Mouse (Mus musculus) stomach, embryonic 15.5 days (tissue): Measurements from ENCODE around the gene Tbx20. TPM values are rescaled to one million over a fixed set of nuclear protein-coding genes. Genes with fewer than 3 reads are reported as not detected.
A peak's percentile ranks its signal among the peaks of the same experiment; 100 is the strongest.

ENCODE experiments used
- ATAC-seq: fragments of 200-750 bp; cut with Nextera tagmentation; 2 replicates; pipeline ENCODE4 v1.8.0; 2017; ENCODE audit warnings: low read depth, moderate number of reproducible peaks, moderate TSS enrichment; ENCODE audit not compliant: insufficient read depth, low FRiP score
- H3K27ac ChIP-seq: fragments of 300-500 bp; sonication (generic); 2 replicates; pipeline ENCODE4 v1.5.1; 2015; ENCODE audit warnings: mild to moderate bottlenecking, inconsistent platforms
- H3K27me3 ChIP-seq: fragments of 300-500 bp; sonication (generic); replicated peaks from 2 replicates; pipeline ENCODE4 v1.6.1; 2015; ENCODE audit warnings: inconsistent platforms
- H3K36me3 ChIP-seq: fragments of 300-500 bp; sonication (generic); 2 replicates; pipeline ENCODE4 v1.6.1; 2015; ENCODE audit warnings: inconsistent platforms
- H3K4me1 ChIP-seq: fragments of 300-500 bp; sonication (generic); 2 replicates; pipeline ENCODE4 v1.6.1; 2015; ENCODE audit warnings: inconsistent platforms
- H3K4me2 ChIP-seq: fragments of 300-500 bp; sonication (generic); 2 replicates; pipeline ENCODE4 v1.6.1; 2015; ENCODE audit warnings: mild to moderate bottlenecking, inconsistent platforms
- H3K4me3 ChIP-seq: fragments of 300-500 bp; sonication (generic); replicated peaks from 2 replicates; pipeline ENCODE4 v1.5.1; 2015; ENCODE audit warnings: inconsistent platforms
- H3K9ac ChIP-seq: fragments of 300-500 bp; sonication (generic); 2 replicates; pipeline ENCODE4 v1.6.1; 2015; ENCODE audit warnings: inconsistent platforms
- H3K9me3 ChIP-seq: fragments of 300-500 bp; sonication (generic); 2 replicates; pipeline ENCODE4 v1.6.1; 2016; ENCODE audit warnings: inconsistent platforms
- WGBS: fragments of 180-500 bp; shearing (Covaris S2); methylation state at CpG from one replicate; pipeline ENCODE4 v1.1.7; 2015; 5-methylcytosine and 5-hydroxymethylcytosine counted together
- polyA plus RNA-seq: library from polyadenylated mRNA; unstranded; fragments of >200 nt; fragmentation: Nextera tagmentation; extraction: Ambion mirVana; gene quantifications from 2 replicates; pipeline ENCODE4 v1.2.1, GENCODE M21; 2015

Gene Tbx20
- polyA plus RNA-seq, 1 experiment from 2014 or later: 0.15 TPM

DNA sequence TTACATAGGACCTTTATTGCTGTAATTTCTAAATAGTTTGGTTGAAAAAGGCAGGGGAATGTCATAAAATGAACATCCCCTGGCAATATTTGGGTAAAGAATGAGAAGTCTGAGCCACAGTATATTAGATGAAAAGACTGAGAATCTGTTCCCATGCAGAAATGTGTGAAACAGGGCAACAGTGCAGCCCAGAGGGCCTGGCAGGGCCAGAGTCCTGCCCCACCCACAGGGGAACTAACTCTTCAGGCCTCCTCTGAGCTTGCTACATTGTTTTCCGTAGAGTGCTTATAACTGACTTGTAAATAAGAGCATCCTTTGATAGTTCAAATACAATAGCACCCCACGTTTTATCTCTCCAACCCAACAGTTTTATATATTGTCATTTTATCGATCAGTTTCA, 7.0 kb downstream of the Tbx20 start:
- Histone ChIP-seq H3K4me1 (peaks cover 5% of the 10 kb centered on the region; the same call in 1 of the 2 replicates), H3K9me3 (no peaks in the 10 kb centered on the region), H3K9ac (no peak overlapping the region), H3K36me3 (no peaks in the 10 kb centered on the region), H3K4me3 (no peak overlapping the region), H3K27ac (no peak overlapping the region), H3K4me2 (no peak overlapping the region), H3K27me3 (peaks cover 49% of the 10 kb centered on the region)
- ATAC-seq: no peak
- WGBS: 53% methylated on average over 3 of the region's 3 CpGs

DNA sequence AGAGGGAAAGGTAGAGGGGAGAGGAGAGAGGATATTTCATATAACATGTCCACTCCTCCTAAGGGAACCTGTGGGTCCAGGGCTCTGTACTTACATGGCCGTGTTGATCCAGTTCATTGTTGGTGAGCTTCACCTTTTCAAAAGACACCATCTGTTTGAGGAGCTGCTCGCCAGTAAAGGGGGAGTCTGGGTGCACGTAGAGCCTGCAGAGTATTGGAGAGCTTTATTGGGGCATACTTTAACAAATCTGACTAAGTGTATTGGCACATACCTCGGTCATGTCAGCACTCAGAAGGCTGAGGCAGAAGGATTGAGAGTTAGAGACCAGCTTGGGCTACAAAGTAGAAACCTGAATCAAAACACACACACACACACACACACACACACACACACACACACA, 8.5 kb downstream of the Tbx20 start:
- H3K36me3 ChIP-seq: no peaks in the 10 kb centered on the region
- H3K4me1 ChIP-seq: peaks cover 4% of the 10 kb centered on the region; the same call in 1 of the 2 replicates
- no peak overlapping the region for H3K4me3 ChIP-seq
- no peak overlapping the region for H3K27ac ChIP-seq
- no peak overlapping the region for H3K9ac ChIP-seq
- no peak overlapping the region for H3K4me2 ChIP-seq
- WGBS: 47% methylated on average over 4 of the region's 4 CpGs
- no peaks in the 10 kb centered on the region for H3K9me3 ChIP-seq
- ATAC-seq: no peak
- peaks cover 34% of the 10 kb centered on the region for H3K27me3 ChIP-seq

DNA sequence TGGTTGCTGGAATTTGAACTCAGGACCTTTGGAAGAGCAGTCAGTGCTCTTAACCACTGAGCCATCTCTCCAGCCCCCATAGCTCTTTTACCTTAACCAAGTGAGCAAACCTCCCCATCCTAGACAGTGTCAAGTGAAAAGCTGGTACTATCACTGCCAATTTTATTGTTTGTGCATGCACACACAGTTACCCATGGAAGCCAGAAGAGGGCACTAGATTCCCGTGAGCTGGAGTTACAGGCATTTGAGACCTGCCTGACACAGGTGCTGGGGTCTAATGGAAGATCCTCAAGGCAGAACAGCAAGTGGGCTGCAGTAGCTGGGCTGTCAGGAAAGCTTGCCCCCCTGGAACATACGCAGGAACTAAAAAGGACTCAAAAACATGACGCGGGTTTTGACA, 13.6 kb downstream of the Tbx20 start:
- Histone ChIP-seq H3K4me2 (no peak overlapping the region), H3K9me3 (no peaks in the 10 kb centered on the region), H3K9ac (no peak overlapping the region), H3K27me3 (0 out of 2 replicates have a peak, but pooled peaks cover 4% of the 10 kb centered on the region), H3K27ac (no peak overlapping the region), H3K36me3 (no peaks in the 10 kb centered on the region), H3K4me3 (no peak overlapping the region), H3K4me1 (no peaks in the 10 kb centered on the region)
- no peak for ATAC-seq
- 38% methylated on average over 4 of the region's 4 CpGs for WGBS

DNA sequence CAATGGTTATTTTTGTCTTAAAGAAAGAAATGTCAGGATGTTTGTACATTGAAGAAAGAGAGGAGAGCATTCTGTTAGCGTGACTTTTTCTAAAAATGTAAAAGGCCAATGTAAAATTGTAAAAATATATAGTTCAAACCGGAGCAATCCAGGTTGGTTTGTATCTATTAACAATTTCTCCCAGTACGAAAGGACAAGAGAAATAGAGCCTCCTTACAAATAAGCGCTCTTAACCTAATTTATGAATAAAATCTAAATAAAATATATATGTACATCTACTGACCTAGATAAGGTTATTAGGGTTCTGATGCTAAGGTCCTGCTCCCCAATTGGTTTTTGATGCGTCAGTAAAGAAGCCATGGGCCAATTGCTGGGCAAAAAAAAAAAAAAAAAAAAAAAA, 29.1 kb downstream of the Tbx20 start:
- Histone ChIP-seq H3K4me2 (no peak overlapping the region), H3K36me3 (no peaks in the 10 kb centered on the region), H3K9me3 (no peaks in the 10 kb centered on the region), H3K9ac (no peak overlapping the region), H3K27me3 (no peaks in the 10 kb centered on the region), H3K4me3 (no peak overlapping the region), H3K27ac (no peak overlapping the region), H3K4me1 (no peaks in the 10 kb centered on the region)
- WGBS: 83% methylated on average over 5 of the region's 5 CpGs
- no peak for ATAC-seq

DNA sequence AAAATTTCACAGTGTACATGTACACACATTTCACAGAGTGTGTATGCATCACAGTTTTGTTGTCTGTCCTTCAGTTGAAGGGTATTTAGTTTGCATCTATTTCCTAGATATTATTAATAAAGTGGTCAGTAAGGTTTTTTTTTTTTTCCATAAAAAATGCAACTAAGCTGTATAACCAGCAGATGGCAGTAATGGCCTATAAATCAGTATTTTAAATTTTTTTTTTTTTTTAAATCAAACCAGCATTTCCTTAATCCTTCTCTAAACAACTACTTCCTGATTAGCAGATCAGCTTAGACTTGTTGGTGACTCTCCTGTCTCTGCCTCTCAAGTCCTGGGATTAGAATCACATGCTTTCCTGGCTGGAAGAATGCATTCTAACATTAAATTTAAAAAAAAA, 72.9 kb downstream of the Tbx20 start:
- H3K4me1 ChIP-seq: peaks cover under 1% of the 10 kb centered on the region; the same call in 1 of the 2 replicates

DNA sequence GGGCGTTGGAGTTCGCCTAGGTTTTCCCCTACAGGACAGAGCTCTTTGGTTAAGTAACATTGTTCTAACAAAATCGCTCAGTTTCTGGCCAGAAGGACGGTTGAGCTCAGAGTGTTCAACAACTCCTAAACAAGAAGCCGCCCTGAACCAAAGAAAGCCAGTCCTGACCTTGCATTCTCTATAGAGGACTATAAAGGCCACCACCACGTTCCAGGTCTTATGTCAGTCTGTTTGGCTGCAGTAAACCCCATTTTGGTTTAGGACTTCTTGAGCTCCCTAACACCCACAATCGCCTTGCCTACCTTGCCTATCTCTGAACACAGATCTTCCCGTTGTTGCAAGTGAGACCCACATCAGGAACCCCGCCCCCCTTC, 77.7 kb downstream of the Tbx20 start:
- WGBS: 19% methylated on average over 9 of the region's 9 CpGs
- Histone ChIP-seq H3K4me1 (peaks cover 8% of the 10 kb centered on the region; the same call in 1 of the 2 replicates), H3K9me3 (no peaks in the 10 kb centered on the region), H3K9ac (no peak overlapping the region), H3K4me2 (peak overlapping the region; percentile 87), H3K4me3 (peak overlapping the region; percentile 37), H3K27ac (no peak overlapping the region), H3K36me3 (no peaks in the 10 kb centered on the region), H3K27me3 (0 out of 2 replicates have a peak, but pooled peaks cover 7% of the 10 kb centered on the region)
- no peak for ATAC-seq

More for the DNA sequence above, 72.9 kb downstream of the Tbx20 start:
- Histone ChIP-seq H3K27me3 (no peaks in the 10 kb centered on the region), H3K9me3 (no peaks in the 10 kb centered on the region), H3K9ac (no peak overlapping the region), H3K36me3 (no peaks in the 10 kb centered on the region), H3K4me3 (no peak overlapping the region), H3K4me2 (no peak overlapping the region), H3K27ac (no peak overlapping the region)
- no peak for ATAC-seq

DNA sequence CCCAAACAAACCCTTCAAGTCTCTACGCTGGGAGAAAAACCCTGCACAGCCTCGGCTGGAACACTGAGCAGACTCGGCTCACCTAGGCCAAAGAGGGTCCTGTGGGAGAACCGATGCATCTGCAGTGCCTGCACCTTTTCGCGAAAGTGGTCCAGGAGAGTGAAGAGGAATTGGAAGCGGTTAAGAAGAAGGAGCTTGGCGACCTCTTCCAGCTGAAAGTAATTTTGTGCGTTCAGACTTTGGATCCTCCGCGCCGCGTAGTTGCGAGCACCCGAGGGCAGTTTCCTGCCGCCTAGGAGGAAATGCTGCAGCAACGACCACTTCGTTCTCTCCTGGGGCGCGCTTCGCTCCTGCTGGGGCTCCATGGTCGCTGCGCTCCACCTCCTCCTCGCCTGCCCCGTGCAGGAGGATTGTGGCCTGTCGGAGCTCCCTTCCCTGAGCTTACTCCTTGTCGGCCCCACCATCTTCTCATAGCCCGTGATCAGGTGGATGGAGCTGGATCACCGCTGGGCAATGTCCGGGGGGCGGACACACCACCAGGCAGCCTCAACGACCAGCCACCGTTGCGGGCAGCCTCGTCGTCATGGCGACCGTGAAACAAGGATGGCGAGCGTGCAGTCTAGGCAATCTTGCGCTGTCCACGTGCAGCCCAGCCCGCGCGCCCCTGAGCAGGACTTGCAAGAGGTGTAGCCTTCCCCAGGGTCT, 78.3 kb downstream of the Tbx20 start, which contains the start of gene Dpy19l2:
TSS of gene Dpy19l2 (minus strand) at position 594 of the 705 bp plus-strand sequence.
- under 1% methylated on average over 45 of the region's 45 CpGs for WGBS
- H3K36me3 ChIP-seq: no peaks in the 10 kb centered on the region
- no peaks in the 10 kb centered on the region for H3K9me3 ChIP-seq
- peak within 1 kb of the TSS; percentile 37 for H3K4me3 ChIP-seq
- H3K4me1 ChIP-seq: peaks cover 8% of the 10 kb centered on the region; the same call in 1 of the 2 replicates
- H3K4me2 ChIP-seq: peak within 1 kb of the TSS; percentile 87
- no peak within 1 kb of the TSS for H3K27ac ChIP-seq
- no peak within 1 kb of the TSS for H3K9ac ChIP-seq
- H3K27me3 ChIP-seq: 0 out of 2 replicates have a peak, but pooled peaks cover 7% of the 10 kb centered on the region
- ATAC-seq: peak; percentile 63; the same call in 1 of the 2 replicates

Other genes with a start within 250 kb of the Tbx20 start
- not detected in 2 replicates for gene Cypt4, start 149.1 kb downstream of the Tbx20 start, polyA plus RNA-seq
- gene Dpy19l2, start 78.0 kb downstream of the Tbx20 start, polyA plus RNA-seq: not detected in 2 replicates